Mouse (Mus musculus) heart, postnatal 0 days (tissue): Measurements from ENCODE around the gene Arhgap23.

ENCODE experiments used
- CTCF ChIP-seq: IDR thresholded peaks from 2 replicates; pipeline ENCODE4 v1.5.1; 2016; ENCODE audit warnings: antibody characterized with exemption, control low read depth, low read depth
- EP300 ChIP-seq: IDR thresholded peaks from 2 replicates; pipeline ENCODE4 v1.6.1; 2016; ENCODE audit warnings: antibody characterized with exemption, low read depth

GRCm38 (mm10) chr11:97429615-97430014, 14.3 kb downstream of the Arhgap23 start:
- TF ChIP-seq CTCF (no peak), EP300 (no peak)
